Mouse (Mus musculus) embryonic facial prominence, embryonic 13.5 days (tissue): ENCODE results near the gene Ttc9. TPM values are rescaled to one million over a fixed set of nuclear protein-coding genes. Genes with fewer than 3 reads are reported as not detected.

Source experiments
- ATAC-seq: fragments of 200-750 bp; cut with Nextera tagmentation; 2 replicates; pipeline ENCODE4 v1.8.0; 2017; ENCODE audit warnings: low read depth; ENCODE audit not compliant: insufficient number of reproducible peaks, insufficient read depth, low FRiP score, low TSS enrichment
- H3K27ac ChIP-seq: fragments of 300-500 bp; sonication (generic); 2 replicates; pipeline ENCODE4 v1.5.1; 2015; ENCODE audit warnings: moderate library complexity, mild to moderate bottlenecking, inconsistent platforms
- H3K27me3 ChIP-seq: fragments of 300-500 bp; sonication (generic); 2 replicates; pipeline ENCODE4 v1.6.1; 2015; ENCODE audit warnings: mild to moderate bottlenecking, inconsistent platforms
- H3K36me3 ChIP-seq: fragments of 300-500 bp; sonication (generic); 2 replicates; pipeline ENCODE4 v1.6.1; 2015; ENCODE audit warnings: mild to moderate bottlenecking, inconsistent platforms
- H3K4me1 ChIP-seq: fragments of 300-500 bp; sonication (generic); 2 replicates; pipeline ENCODE4 v1.6.1; 2015; ENCODE audit warnings: inconsistent platforms
- H3K4me2 ChIP-seq: fragments of 300-500 bp; sonication (generic); 2 replicates; pipeline ENCODE4 v1.6.1; 2015; ENCODE audit warnings: moderate library complexity, mild to moderate bottlenecking, inconsistent platforms
- H3K4me3 ChIP-seq: fragments of 300-500 bp; sonication (generic); 2 replicates; pipeline ENCODE4 v1.5.1; 2015; ENCODE audit warnings: mild to moderate bottlenecking, inconsistent platforms
- H3K9ac ChIP-seq: fragments of 300-500 bp; sonication (generic); 2 replicates; pipeline ENCODE4 v1.6.1; 2015; ENCODE audit warnings: mild to moderate bottlenecking, inconsistent platforms
- H3K9me3 ChIP-seq: fragments of 300-500 bp; sonication (generic); 2 replicates; pipeline ENCODE4 v1.6.1; 2016; ENCODE audit warnings: inconsistent platforms
- WGBS: fragments of 180-500 bp; shearing (Covaris S2); methylation state at CpG from one replicate; pipeline ENCODE4 v1.1.7; 2015; ENCODE audit warnings: mixed read lengths; 5-methylcytosine and 5-hydroxymethylcytosine counted together
- polyA plus RNA-seq: library from polyadenylated mRNA; unstranded; fragments of >200 nt; fragmentation: Nextera tagmentation; extraction: Ambion mirVana; gene quantifications from 2 replicates; pipeline ENCODE4 v1.2.1, GENCODE M21; 2015

The Ttc9 gene
- polyA plus RNA-seq, 1 experiment from 2014 or later: 2.2 TPM

- 72% methylated on average over 6 of the region's 6 CpGs for WGBS
- Histone ChIP-seq H3K4me3 (no peak overlapping the region), H3K9ac (no peak overlapping the region), H3K4me2 (no peak overlapping the region), H3K9me3 (no peaks in the 10 kb centered on the region), H3K36me3 (no peaks in the 10 kb centered on the region), H3K4me1 (peaks cover 12% of the 10 kb centered on the region; the same call in 1 of the 2 replicates), H3K27me3 (peaks cover 78% of the 10 kb centered on the region), H3K27ac (no peak overlapping the region)
- no peak for ATAC-seq
These were observed 3.6 kb upstream of the Ttc9 start for GRCm38 (mm10) chr12:81627426-81627825.

DNA sequence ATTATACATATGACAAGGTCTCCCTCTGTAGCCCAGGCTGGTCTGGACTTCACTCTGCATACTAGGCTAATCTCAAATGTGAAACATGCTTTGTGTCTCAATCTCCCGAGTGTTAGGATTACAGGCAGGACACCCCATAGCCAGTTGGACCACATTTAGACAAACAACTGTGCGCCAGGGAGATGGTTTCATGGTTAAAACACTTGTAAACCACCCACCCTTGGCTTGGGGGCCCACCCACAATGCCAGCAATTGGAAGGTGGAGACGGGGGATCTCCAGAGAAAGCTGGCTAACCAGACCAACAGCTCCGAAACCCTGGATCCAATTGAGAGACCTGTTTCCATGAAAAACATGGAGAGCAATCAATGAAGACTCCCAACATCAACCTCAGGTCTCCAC is 3.0 kb upstream of the Ttc9 start:
- 79% methylated on average over 4 of the region's 4 CpGs for WGBS
- Histone ChIP-seq H3K27me3 (peaks cover 85% of the 10 kb centered on the region), H3K27ac (no peak overlapping the region), H3K4me3 (no peak overlapping the region), H3K4me2 (no peak overlapping the region), H3K9ac (no peak overlapping the region), H3K4me1 (peaks cover 12% of the 10 kb centered on the region; the same call in 1 of the 2 replicates), H3K9me3 (no peaks in the 10 kb centered on the region), H3K36me3 (no peaks in the 10 kb centered on the region)
- ATAC-seq: no peak

DNA sequence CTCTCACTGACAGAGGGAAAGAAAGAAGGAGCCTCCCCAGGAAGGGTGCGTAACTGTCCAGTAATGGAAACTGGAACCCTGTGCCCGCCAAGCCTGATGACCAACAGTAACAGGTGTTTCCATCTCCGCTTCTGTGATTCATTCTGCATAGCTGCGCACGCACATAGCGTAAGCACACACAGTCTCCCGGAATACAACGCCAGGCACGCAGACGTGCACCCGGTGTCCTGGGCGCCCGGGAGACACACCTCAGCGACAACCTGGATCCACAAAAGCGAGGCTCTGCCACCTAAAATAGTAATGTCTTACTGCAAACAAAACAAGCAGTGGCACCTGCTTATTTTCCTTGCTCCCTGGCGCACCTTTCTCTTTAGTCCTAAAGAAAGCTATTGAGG is 532 bp upstream of the Ttc9 start:
- Histone ChIP-seq H3K4me1 (peaks cover 12% of the 10 kb centered on the region; the same call in 1 of the 2 replicates), H3K4me2 (peak overlapping the region; percentile 97), H3K4me3 (peak overlapping the region; percentile 62), H3K36me3 (no peaks in the 10 kb centered on the region), H3K27ac (no peak overlapping the region), H3K9me3 (no peaks in the 10 kb centered on the region), H3K9ac (peak overlapping the region; percentile 68), H3K27me3 (peaks cover 83% of the 10 kb centered on the region)
- under 1% methylated on average over 16 of the region's 16 CpGs for WGBS
- ATAC-seq: no peak

- peak overlapping the region; percentile 62 for H3K4me3 ChIP-seq
- H3K4me1 ChIP-seq: peaks cover 12% of the 10 kb centered on the region; the same call in 1 of the 2 replicates
- ATAC-seq: no peak
- peak overlapping the region; percentile 97 for H3K4me2 ChIP-seq
- WGBS: 2% methylated on average over 31 of the region's 31 CpGs
- no peaks in the 10 kb centered on the region for H3K9me3 ChIP-seq
- no peaks in the 10 kb centered on the region for H3K36me3 ChIP-seq
- H3K27me3 ChIP-seq: peaks cover 70% of the 10 kb centered on the region
- H3K27ac ChIP-seq: no peak overlapping the region
- H3K9ac ChIP-seq: peak overlapping the region; percentile 68
These were observed 782 bp downstream of the Ttc9 start for GRCm38 (mm10) chr12:81631661-81632401.

DNA sequence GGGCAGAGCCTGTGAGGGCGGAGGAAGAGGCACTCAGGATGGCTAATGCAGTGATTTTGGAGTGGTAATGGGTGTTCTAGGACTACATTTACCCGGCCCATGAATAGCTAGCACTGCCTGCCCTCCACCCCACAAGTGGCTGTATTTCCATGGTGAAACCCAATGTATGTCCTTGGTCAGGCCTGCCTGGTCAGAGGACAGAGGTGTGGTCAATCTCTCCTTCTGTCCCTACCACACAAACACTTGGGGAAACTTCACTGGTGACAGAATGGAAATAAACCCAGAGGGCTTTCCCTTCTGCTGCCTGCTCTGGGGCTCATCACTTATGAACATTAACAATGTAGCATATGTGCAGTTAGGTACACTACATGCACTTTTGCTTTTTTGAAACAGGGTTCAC is 2.2 kb downstream of the Ttc9 start:
- H3K4me2 ChIP-seq: no peak overlapping the region
- WGBS: 73% methylated on average over 2 of the region's 2 CpGs
- no peak for ATAC-seq
- H3K27me3 ChIP-seq: peaks cover 58% of the 10 kb centered on the region
- no peaks in the 10 kb centered on the region for H3K36me3 ChIP-seq
- no peak overlapping the region for H3K4me3 ChIP-seq
- H3K9ac ChIP-seq: no peak overlapping the region
- no peaks in the 10 kb centered on the region for H3K9me3 ChIP-seq
- no peak overlapping the region for H3K27ac ChIP-seq
- peaks cover 12% of the 10 kb centered on the region; the same call in 1 of the 2 replicates for H3K4me1 ChIP-seq

DNA sequence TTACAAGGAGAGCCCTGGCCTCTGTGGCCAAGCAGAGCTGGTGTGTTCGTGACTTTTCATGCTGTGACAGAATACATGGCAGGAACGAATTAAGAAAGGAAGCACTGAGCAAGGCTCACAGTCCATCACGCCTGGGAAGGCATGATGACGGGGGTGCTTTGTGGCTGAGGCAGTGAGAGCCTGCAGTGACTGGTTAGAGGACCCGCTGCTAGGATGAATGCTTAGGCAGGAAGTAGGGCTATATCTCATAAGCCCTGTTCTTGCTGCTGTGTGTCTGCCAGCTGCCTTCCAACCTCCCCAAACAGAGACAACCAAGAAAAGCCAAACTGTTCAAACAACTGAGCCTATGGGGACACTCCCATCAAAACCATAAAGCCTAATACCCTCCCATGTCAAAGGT is 9.6 kb downstream of the Ttc9 start:
- H3K9me3 ChIP-seq: no peaks in the 10 kb centered on the region
- H3K9ac ChIP-seq: no peak overlapping the region
- H3K36me3 ChIP-seq: no peaks in the 10 kb centered on the region
- H3K4me2 ChIP-seq: no peak overlapping the region
- no peak overlapping the region for H3K4me3 ChIP-seq
- H3K27ac ChIP-seq: no peak overlapping the region
- H3K27me3 ChIP-seq: no peaks in the 10 kb centered on the region
- no peaks in the 10 kb centered on the region for H3K4me1 ChIP-seq
- no peak for ATAC-seq
- 61% methylated on average over 5 of the region's 5 CpGs for whole genome bisulfite sequencing

DNA sequence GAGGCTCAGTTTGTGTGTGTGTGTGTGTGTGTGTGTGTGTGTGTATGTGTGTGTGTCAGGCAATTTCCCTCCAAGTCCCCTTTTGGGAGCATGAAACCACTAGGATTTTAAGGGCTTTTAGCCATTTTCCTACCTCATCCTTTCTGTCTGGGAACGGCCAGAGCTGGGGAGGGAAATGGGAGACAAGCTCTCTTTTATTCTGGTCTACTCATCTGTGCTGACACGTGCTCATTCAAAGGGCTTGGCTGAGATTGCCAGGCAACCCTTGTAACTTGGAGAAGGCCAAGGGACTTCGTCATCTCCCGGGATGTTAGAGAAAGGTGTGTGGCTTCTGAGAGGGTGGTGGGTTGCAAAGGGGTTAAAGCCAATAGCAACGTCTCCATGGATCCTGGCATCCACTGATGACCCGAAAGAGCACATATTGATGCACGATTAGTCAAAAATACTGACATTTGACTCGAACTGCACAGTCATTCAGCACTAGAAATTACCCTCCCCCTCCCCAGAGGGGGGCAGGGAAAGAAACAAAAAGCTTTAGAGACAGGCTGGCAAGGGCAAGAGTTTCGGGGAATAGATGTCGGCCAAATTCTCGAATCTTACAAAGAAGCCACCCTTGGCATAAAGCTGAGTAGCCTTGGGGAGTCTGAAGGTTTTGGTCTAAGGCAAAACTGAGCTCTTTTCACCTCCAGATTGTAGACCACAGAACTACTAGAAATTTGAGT is 11.5 kb downstream of the Ttc9 start:
- no peaks in the 10 kb centered on the region for H3K9me3 ChIP-seq
- ATAC-seq: no peak
- no peak overlapping the region for H3K4me3 ChIP-seq
- no peaks in the 10 kb centered on the region for H3K36me3 ChIP-seq
- no peak overlapping the region for H3K9ac ChIP-seq
- no peaks in the 10 kb centered on the region for H3K4me1 ChIP-seq
- H3K4me2 ChIP-seq: no peak overlapping the region
- no peaks in the 10 kb centered on the region for H3K27me3 ChIP-seq
- no peak overlapping the region for H3K27ac ChIP-seq
- 58% methylated on average over 11 of the region's 11 CpGs for whole genome bisulfite sequencing

GRCm38 (mm10) chr12:81646811-81647210 is 15.8 kb downstream of the Ttc9 start:
- no peak overlapping the region for H3K27ac ChIP-seq
- no peak for ATAC-seq
- 65% methylated on average over 6 of the region's 6 CpGs for WGBS
- H3K9me3 ChIP-seq: no peaks in the 10 kb centered on the region
- H3K4me3 ChIP-seq: no peak overlapping the region
- no peaks in the 10 kb centered on the region for H3K36me3 ChIP-seq
- no peaks in the 10 kb centered on the region for H3K4me1 ChIP-seq
- no peaks in the 10 kb centered on the region for H3K27me3 ChIP-seq
- H3K4me2 ChIP-seq: no peak overlapping the region
- peak overlapping the region; percentile 6; the same call in 1 of the 2 replicates for H3K9ac ChIP-seq

GRCm38 (mm10) chr12:81653344-81653743 is 22.3 kb downstream of the Ttc9 start:
- no peak for ATAC-seq

GRCm38 (mm10) chr12:81657321-81657720 is 26.3 kb downstream of the Ttc9 start:
- Histone ChIP-seq H3K36me3 (no peaks in the 10 kb centered on the region), H3K4me3 (no peak overlapping the region), H3K27ac (no peak overlapping the region), H3K4me2 (no peak overlapping the region), H3K9me3 (no peaks in the 10 kb centered on the region), H3K4me1 (no peaks in the 10 kb centered on the region), H3K9ac (no peak overlapping the region), H3K27me3 (no peaks in the 10 kb centered on the region)
- ATAC-seq: no peak
- WGBS: 83% methylated on average over 1 of the region's 1 CpGs

More at GRCm38 (mm10) chr12:81653344-81653743, 22.3 kb downstream of the Ttc9 start:
- no peaks in the 10 kb centered on the region for H3K9me3 ChIP-seq
- H3K9ac ChIP-seq: no peak overlapping the region
- WGBS: 87% methylated on average over 8 of the region's 8 CpGs
- no peak overlapping the region for H3K4me3 ChIP-seq
- H3K4me1 ChIP-seq: no peaks in the 10 kb centered on the region
- H3K27me3 ChIP-seq: no peaks in the 10 kb centered on the region
- H3K36me3 ChIP-seq: no peaks in the 10 kb centered on the region
- H3K4me2 ChIP-seq: no peak overlapping the region
- no peak overlapping the region for H3K27ac ChIP-seq

GRCm38 (mm10) chr12:81658086-81658485 is 27.0 kb downstream of the Ttc9 start:
- Histone ChIP-seq H3K36me3 (no peaks in the 10 kb centered on the region), H3K9me3 (no peaks in the 10 kb centered on the region), H3K9ac (no peak overlapping the region), H3K27ac (no peak overlapping the region), H3K4me2 (no peak overlapping the region), H3K27me3 (no peaks in the 10 kb centered on the region), H3K4me3 (no peak overlapping the region), H3K4me1 (no peaks in the 10 kb centered on the region)
- ATAC-seq: no peak
- 87% methylated on average over 7 of the region's 7 CpGs for WGBS

DNA sequence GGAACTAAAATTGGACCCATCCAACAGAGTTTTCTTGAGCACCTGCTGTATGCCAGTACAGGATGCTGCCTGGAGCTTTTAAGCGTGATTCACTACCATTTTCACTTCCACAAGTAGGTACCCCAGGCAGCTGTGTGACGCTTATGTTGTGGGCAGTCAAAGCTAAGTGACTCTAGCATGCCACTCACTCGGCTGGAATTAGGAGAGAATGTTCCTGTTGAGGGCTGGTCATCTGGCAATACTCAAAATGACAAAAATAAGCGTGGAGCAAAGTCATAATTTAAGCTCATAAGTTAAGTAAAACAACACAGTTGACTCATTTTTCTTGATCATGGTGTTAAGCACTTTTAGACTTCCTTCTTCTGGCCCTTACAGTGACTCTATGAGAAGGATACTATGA is 31.0 kb downstream of the Ttc9 start:
- H3K27ac ChIP-seq: no peak overlapping the region
- no peak overlapping the region for H3K4me3 ChIP-seq
- H3K4me1 ChIP-seq: no peaks in the 10 kb centered on the region
- no peak overlapping the region for H3K9ac ChIP-seq
- 81% methylated on average over 4 of the region's 4 CpGs for WGBS
- H3K9me3 ChIP-seq: no peaks in the 10 kb centered on the region
- no peak for ATAC-seq
- no peak overlapping the region for H3K4me2 ChIP-seq
- H3K36me3 ChIP-seq: no peaks in the 10 kb centered on the region
- H3K27me3 ChIP-seq: no peaks in the 10 kb centered on the region
